In the genomic region with DNA sequence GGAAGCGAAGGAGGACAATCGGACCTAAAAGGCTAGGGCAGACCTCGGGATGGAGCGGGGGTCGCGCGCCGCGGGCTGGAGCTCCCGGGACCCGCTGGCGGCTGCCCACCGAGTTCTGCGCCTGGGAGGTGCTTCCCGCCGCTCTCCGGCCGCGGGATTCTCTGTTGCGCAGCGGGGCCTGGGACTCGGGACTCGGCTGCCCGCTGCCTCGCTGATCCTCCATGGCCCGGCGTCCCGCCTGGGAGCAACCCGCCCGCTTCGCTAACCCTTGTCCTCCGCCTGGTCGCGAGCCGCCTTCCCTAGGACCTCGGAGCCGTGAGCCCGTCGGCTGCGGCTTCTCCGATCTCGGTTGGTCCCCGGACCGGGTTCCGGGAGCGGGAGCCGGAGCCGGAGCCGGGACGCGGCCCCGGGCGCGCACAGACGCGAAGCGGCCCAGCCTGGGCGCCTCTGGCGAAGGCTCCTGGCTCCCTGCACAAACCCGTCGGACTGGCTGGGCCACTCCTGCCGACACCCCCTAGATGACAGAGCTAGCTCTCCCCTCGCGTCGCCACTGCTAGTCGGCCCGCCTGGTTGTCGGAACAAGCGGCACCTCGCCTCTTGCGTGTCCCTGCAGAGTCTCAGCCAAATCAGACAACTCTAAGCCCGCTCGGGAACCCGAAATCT, we compare ENCODE assay signal across 9 mouse cellular contexts. TPM values are rescaled to one million over a fixed set of nuclear protein-coding genes. Genes with fewer than 3 reads are reported as not detected.
DNase-seq lines count a peak whose midpoint lies in the region; ATAC-seq and TF ChIP-seq lines count a peak whose summit lies in the region.
"Had no signal": no experiment of that assay in that cellular context is flagged by ENCODE, and none has a peak within 500 bp of the region (broad histone marks: within the 10 kb centered on the region; RNA-seq: fewer than 3 reads in every experiment).

No protein-coding gene starts in this region.

- peak overlapping the region; percentile 56 for H3K4me2 ChIP-seq in forebrain, embryonic 16.5 days (ENCODE audit: low read length)
- H3K4me2 ChIP-seq in intestine, postnatal 0 days (replicated peaks; ENCODE audit: low read depth), result peak overlapping the region; percentile 75

- under 1% methylated on average over 62 of the region's 74 CpGs for whole genome bisulfite sequencing in forebrain, embryonic 16.5 days
- WGBS in intestine, postnatal 0 days, result under 1% methylated on average over 59 of the region's 74 CpGs

- peaks cover 52% of the 10 kb centered on the region for H3K27me3 ChIP-seq in forebrain, embryonic 16.5 days (replicated peaks; ENCODE audit: control insufficient read depth, insufficient read depth, low read length)
- peaks cover 90% of the 10 kb centered on the region for H3K27me3 ChIP-seq in intestine, postnatal 0 days (replicated peaks; ENCODE audit: control insufficient read depth, insufficient read depth, low read length)
- H3K27me3 ChIP-seq: CH12.LX had no signal

- H3K4me1 ChIP-seq in forebrain, embryonic 16.5 days (replicated peaks; ENCODE audit: control insufficient read depth, insufficient read depth, low read length), result peaks cover 33% of the 10 kb centered on the region
- no peaks in the 10 kb centered on the region; the same call in 1 of the 2 replicates for H3K4me1 ChIP-seq in intestine, postnatal 0 days (replicated peaks; ENCODE audit: control insufficient read depth, insufficient read depth, low read length)

- ATAC-seq in forebrain, embryonic 16.5 days, result peak; percentile 25; the same call in 1 of the 2 replicates
- ATAC-seq in intestine, postnatal 0 days, result 0 out of 2 replicates have a peak, but pooled peaks have one; percentile 42

- peak; percentile 46 for DNase-seq in adrenal gland, postnatal 10 days
- no peak for DNase-seq in adrenal gland, postnatal 4 days (ENCODE audit: low spot score in 2 of 2)
- peak; percentile 79 for DNase-seq in ES-CJ7 (ENCODE audit: low read depth, low spot score)
- DNase-seq in lung, postnatal 25 days (ENCODE audit: low spot score), result peak; percentile 26
- peak; percentile 62 for DNase-seq in urinary bladder, postnatal 25 days (ENCODE audit: low spot score)
- DNase-seq in right cerebral cortex, adult 2 months (ENCODE audit: low spot score in 2 of 2), result no peak

- H3K9me3 ChIP-seq in forebrain, embryonic 16.5 days (ENCODE audit: control insufficient read depth, low read length), result no peaks in the 10 kb centered on the region
- no peaks in the 10 kb centered on the region for H3K9me3 ChIP-seq in intestine, postnatal 0 days (ENCODE audit: control insufficient read depth)

- no peak for TF ChIP-seq CTCF in intestine, postnatal 0 days (IDR thresholded peaks at IDR 0.05; ENCODE audit: low read depth)

- no peak overlapping the region; the same call in 1 of the 2 replicates for H3K9ac ChIP-seq in forebrain, embryonic 16.5 days (replicated peaks; ENCODE audit: low read depth, low read length)
- H3K9ac ChIP-seq in intestine, postnatal 0 days (ENCODE audit: low read depth, low read length), result no peak overlapping the region

- no peak overlapping the region for H3K27ac ChIP-seq in forebrain, embryonic 16.5 days (ENCODE audit: low read length)
- no peak overlapping the region for H3K27ac ChIP-seq in intestine, postnatal 0 days (ENCODE audit: low read depth, low read length)

- H3K4me3 ChIP-seq in forebrain, embryonic 16.5 days (replicated peaks; ENCODE audit: low read length), result peak overlapping the region; percentile 39
- H3K4me3 ChIP-seq in intestine, postnatal 0 days (ENCODE audit: low read depth, low read length), result peak overlapping the region; percentile 58

- H3K36me3 ChIP-seq in forebrain, embryonic 16.5 days (ENCODE audit: control insufficient read depth, insufficient read depth), result no peaks in the 10 kb centered on the region
- H3K36me3 ChIP-seq in intestine, postnatal 0 days (ENCODE audit: control insufficient read depth, insufficient read depth), result no peaks in the 10 kb centered on the region

RNA-seq across cellular contexts. Expression of gene Tfap2a, which starts 6.9 kb away (rescaled TPM):
- under 1 TPM; 0.33 to 0.36 TPM for total RNA-seq in adrenal gland, postnatal 10 days (2021)
- 1 to 10 TPM; 1.5 to 3.1 TPM for total RNA-seq in adrenal gland, postnatal 4 days (2021)
- polyA plus RNA-seq in forebrain, embryonic 16.5 days (2015; fragmentation: Nextera tagmentation; extraction: Ambion mirVana), result 0.41 and 0.55 TPM in 2 replicates
- polyA plus RNA-seq in intestine, postnatal 0 days (2015; fragmentation: Nextera tagmentation; extraction: Ambion mirVana), result 0.04 and 0.07 TPM in 2 replicates
- total RNA-seq: CH12.LX had no signal

Comparison
In these comparisons a context has a peak if more than half of its experiments do, and no peak if none do; other contexts are left out.
1. DNase-seq: peak in adrenal gland, postnatal 10 days (single experiment), ES-CJ7 (single experiment), lung, postnatal 25 days (single experiment) and urinary bladder, postnatal 25 days (single experiment); none in adrenal gland, postnatal 4 days (0 of 2) and right cerebral cortex, adult 2 months (0 of 2).